Mouse (Mus musculus) gastrocnemius, adult 2 months (tissue): ENCODE data around the gene Mrpl33. TPM values are rescaled to one million over a fixed set of nuclear protein-coding genes. Genes with fewer than 3 reads are reported as not detected.

Experiments
- DNase-seq: peaks from one replicate; pipeline ENCODE4 v3.0.0; 2022
- H3K27ac ChIP-seq: fragments of 200-600 bp; 2 replicates; pipeline ENCODE4 v1.8.1; 2022; ENCODE audit warnings: mild to moderate bottlenecking
- H3K4me3 ChIP-seq: fragments of 200-600 bp; 2 replicates; pipeline ENCODE4 v1.8.1; 2022; ENCODE audit warnings: mild to moderate bottlenecking, moderate library complexity
- CTCF ChIP-seq: fragments of 200-600 bp; IDR thresholded peaks from 2 replicates; pipeline ENCODE4 v1.8.1; 2022; ENCODE audit warnings: antibody characterized with exemption, mild to moderate bottlenecking, moderate library complexity
- intact Hi-C: fragments of 180-260 bp; cut with DNase I; formaldehyde crosslinking; loops from one replicate; pipeline ENCODE4 v1.15.1; 2025
- long read RNA-seq, 2 experiments: library from polyadenylated mRNA; stranded (forward); transcript quantifications; one replicate each; pipeline ENCODE4 v2.0.0; 2021
- total RNA-seq, 2 experiments: library from RNA; stranded (reverse); gene quantifications; 2 replicates each; pipeline ENCODE4 v1.2.3; 2021

The Mrpl33 gene
- total RNA-seq, result 100 to 1,000 TPM; 221 to 296 TPM
- long read RNA-seq, experiment 1, transcript Mrpl33-206 (3 exons, 773 nt), result major isoform, 8 of 281 reads
- long read RNA-seq, experiment 1, partial matches to known transcripts, result 0 of 281 reads
- long read RNA-seq, experiment 1, other reads (novel, unspliced or antisense), result 271 of 281 reads
- long read RNA-seq, experiment 2, partial matches to known transcripts, result 0 of 384 reads
- long read RNA-seq, experiment 2, other reads (novel, unspliced or antisense), result 381 of 384 reads

DNA sequence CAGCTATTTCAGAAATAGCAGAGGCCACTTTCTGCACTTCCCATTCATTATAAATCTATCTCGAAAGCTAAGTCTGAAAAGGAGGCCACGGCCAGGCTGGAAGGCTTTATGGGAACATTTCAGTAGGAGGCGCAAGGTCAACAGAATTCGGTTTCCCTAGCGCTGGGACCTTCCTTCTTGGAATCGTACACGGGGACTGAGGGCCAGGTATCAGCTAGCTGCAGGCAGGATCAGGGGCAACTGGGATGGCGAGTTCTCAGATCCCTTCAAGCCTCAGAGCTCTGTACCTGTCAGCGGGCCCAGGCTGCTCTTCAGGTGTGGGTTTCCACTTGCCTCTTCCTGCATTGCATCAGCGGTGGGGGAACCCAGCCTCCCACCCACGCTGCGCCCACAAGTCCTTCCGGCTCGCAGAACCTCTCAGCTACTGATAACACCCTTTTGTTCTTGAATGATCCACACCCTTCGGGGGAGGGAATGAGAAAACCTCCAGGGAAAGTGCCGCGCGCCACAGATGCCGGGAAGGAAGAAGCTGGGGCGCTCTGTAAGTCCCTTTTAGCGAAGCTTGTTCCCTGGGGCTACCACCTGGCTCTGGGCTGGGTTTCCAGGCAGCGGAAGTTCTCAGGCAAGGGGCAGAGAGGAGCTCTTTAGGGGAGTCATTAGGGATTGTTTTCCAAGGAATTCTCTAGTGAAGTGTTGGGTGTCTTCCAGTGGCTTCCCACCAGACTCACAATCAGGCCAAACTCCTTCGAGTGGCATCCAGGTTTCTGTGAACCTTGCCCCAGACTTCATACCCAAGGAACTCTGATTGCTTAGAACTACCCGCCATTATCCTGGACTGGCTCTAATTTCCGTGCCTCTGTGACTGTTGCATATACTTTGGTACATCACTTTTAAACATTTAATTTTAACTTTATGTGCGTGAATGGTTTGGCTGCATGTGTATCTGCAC is at the start of gene Mrpl33:
Mrpl33 (plus strand) TSS at position 455 of the 949 bp plus-strand sequence.
- DNase-seq, result peak; percentile 56
- TF ChIP-seq CTCF, result peak; percentile 57
- Histone ChIP-seq H3K27ac (peak within 1 kb of the TSS; percentile 73), H3K4me3 (peak within 1 kb of the TSS; percentile 70)
- intact Hi-C loops, result loop anchor here (2.0 kb wide), 1 partner anchor 600 kb away; no protein-coding TSS in a partner anchor

DNA sequence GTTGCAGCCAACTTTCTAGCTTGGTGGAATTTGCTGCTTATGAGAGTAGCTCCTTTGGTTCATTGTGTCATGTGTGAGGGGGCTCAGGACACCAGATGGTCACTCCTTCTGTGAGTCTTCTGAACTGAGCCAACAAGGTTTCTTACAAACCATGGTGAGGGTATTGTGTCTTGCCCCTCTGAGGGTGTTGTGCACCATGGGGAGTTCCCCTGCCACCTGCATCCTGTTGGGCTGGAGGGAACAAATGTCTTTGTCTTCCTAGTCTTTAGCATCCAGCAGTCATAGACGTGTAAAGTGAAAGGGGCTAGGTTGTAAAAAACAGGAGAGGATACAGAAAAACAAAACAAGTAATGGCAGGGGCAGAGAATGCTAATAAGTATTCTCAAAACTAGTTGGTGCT is 37.3 kb upstream of the Mrpl33 start:
- intact Hi-C loops, result no loop called here
- no peak for TF ChIP-seq CTCF
- H3K4me3 ChIP-seq, result no peak overlapping the region
- H3K27ac ChIP-seq, result no peak overlapping the region
- no peak for DNase-seq

DNA sequence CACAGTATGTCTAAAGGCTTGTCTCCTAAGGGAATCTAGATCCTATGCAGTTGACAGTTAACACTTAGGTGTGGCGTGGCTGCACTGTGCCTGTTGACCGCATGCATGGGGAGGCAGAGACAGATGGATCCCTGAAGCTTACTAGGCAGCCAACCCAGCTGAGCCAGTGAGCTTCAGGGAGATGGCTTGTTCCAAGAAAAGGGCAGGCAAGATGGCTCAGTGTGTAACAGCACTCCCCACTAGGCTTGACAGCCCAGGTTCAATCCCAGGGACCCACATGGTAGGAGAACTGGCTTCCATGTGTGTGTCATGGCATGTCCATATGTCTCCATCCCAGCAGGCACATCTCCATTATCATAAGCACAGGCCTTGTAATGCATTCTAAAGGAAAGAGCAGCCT is 36.4 kb upstream of the Mrpl33 start:
- TF ChIP-seq CTCF, result no peak
- intact Hi-C loops, result no loop called here
- no peak overlapping the region for H3K4me3 ChIP-seq
- no peak overlapping the region for H3K27ac ChIP-seq
- no peak for DNase-seq

DNA sequence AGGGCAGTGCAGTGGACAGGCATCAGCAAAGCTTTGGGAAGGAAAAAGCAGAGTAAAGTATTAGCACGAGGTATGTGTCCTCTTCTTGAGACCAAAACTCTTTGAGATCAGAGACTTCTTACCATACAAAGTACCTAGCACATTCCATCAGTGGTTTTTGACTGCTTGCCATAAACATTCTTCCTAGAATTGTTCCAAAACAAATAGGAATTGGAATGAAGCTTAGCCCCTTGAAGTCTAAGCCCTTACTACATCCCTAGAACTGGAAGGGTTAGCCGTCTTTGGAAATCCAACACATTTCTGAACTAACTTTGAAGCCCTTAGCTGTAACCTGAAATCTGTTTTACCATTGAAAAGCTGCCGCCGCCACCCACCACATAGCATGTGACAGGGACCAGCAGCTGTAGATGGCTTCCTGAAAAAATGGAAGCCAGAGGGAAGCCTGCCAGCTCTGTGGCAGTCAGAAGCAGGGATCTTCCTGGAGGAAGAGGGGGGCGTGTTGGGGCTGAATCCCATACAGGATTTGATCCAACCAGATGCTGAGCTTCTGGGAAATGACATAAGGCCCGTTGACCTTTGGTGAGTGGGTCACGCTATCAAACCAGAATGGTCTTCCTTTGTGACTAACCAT is 34.6 kb upstream of the Mrpl33 start:
- DNase-seq, result peak; percentile 46
- Histone ChIP-seq H3K4me3 (no peak overlapping the region), H3K27ac (peak overlapping the region; percentile 71)
- no peak for TF ChIP-seq CTCF
- intact Hi-C loops, result loop anchor here (2.0 kb wide), 1 partner anchor 51 kb away; no protein-coding TSS in a partner anchor

DNA sequence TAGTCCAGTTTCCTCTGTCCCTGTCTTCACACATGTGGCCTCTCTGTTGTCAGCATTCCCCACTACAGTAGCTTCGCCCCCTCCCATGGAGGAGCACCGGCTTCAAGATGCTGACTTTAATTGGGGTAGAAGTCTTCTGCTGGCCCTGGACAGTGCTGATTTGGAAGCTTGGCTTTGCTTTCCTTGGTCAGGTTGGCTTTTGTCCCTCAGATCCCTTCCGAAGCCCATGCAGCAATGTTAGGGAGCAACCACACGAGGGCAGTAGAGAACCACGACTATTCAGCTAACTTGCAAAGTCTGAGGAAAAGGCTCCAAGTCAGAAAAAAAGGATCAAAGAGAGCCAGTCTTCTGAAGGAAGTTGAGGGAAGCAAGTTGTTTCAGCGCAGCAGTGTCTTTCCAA is 33.2 kb upstream of the Mrpl33 start:
- H3K4me3 ChIP-seq, result peak overlapping the region; percentile 37
- intact Hi-C loops, result loop anchor here (1.0 to 2.0 kb wide), 2 partner anchors 49 to 634 kb away; no protein-coding TSS in a partner anchor
- peak overlapping the region; percentile 71 for H3K27ac ChIP-seq
- peak; percentile 75 for DNase-seq
- TF ChIP-seq CTCF, result peak; percentile 91; the same call in 1 of the 2 replicates

DNA sequence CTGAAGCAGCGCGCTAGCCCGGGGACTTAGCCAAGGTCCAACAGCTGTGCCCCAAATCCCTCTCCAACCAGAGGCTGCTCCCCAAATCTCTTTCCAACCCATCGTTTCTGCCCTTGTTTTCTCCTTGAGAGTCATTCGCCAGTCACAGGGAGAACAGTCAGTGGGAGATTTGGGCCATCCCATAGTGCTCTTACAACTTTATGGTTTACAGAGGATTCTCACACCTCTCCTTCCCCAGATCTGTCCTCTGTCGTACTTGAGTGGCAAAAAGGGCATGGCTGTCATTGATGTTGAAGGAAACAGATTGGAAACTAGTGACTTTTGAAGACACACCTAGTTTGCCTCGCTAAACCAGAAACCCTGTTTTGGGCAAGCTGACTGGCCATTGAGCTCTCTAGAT is 32.8 kb upstream of the Mrpl33 start:
- no peak for TF ChIP-seq CTCF
- Histone ChIP-seq H3K27ac (peak overlapping the region; percentile 71), H3K4me3 (peak overlapping the region; percentile 37)
- DNase-seq, result no peak
- intact Hi-C loops, result loop anchor here (1.0 to 2.0 kb wide), 3 partner anchors 49 to 633 kb away; no protein-coding TSS in a partner anchor

DNA sequence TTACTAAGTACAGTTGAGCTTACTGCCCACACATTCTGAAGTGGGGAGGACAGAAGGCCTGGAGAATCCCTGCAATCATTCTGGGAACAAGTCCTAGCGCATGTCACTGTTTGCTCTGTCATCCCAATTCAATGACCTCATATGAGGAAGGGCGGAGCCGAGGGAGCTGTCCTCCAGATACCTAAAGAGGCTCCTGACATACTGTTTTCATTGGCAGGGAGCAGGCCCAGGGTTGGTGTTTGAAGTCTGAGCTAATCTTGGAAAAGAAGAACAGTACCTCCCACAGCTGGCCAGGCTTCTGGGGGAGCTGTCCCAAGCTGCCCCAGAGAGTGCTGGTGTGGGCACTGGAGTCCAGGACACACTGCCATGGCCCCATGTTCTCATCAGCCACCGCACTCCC is 31.8 kb upstream of the Mrpl33 start:
- intact Hi-C loops, result loop anchor here (2.0 kb wide), 1 partner anchor 576 kb away; no protein-coding TSS in a partner anchor
- Histone ChIP-seq H3K27ac (peak overlapping the region; percentile 71), H3K4me3 (no peak overlapping the region)
- peak; percentile 59 for DNase-seq
- no peak for TF ChIP-seq CTCF

DNA sequence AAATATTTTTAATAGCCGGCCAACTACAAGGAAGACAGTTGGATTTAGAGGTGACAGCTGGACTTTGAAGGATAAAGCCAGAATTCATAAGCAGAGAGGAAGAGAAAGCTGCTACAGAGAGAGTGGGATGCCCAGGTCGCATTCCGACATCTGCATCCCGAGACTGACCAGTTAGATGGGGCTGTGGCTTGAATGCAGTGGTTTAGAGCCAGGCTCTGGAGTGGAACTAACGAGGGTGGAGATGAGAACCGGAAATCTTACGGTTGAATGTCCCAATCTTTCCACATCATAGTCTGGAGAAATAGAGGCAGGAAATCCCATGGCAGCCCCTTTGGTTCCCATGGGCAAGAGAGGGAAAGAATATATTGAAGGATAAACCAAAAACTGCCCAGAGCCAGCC is 30.7 kb upstream of the Mrpl33 start:
- no peak for TF ChIP-seq CTCF
- peak overlapping the region; percentile 71 for H3K27ac ChIP-seq
- DNase-seq, result peak; percentile 23
- no peak overlapping the region for H3K4me3 ChIP-seq
- intact Hi-C loops, result no loop called here

DNA sequence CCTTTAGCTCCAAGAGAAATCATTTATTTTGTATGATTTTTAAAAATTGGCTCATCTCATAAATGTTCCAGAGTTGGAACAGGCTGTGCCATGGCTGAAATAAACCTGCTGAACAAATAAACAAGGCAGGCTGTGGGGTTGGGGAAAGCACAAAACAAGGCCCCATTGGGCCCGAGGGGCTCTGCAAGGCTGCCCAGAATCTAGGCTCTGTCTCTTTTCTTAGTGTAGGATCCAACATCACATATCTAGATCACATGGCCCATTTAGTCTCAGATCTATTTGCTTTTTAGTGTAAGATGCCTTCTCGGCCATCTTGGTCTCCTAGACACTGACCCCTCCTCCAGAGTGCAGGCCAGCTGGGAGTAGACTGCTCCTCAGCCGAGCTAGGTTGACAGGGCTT is 30.3 kb upstream of the Mrpl33 start:
- intact Hi-C loops, result no loop called here
- peak overlapping the region; percentile 71 for H3K27ac ChIP-seq
- H3K4me3 ChIP-seq, result no peak overlapping the region
- no peak for DNase-seq
- no peak for TF ChIP-seq CTCF

DNA sequence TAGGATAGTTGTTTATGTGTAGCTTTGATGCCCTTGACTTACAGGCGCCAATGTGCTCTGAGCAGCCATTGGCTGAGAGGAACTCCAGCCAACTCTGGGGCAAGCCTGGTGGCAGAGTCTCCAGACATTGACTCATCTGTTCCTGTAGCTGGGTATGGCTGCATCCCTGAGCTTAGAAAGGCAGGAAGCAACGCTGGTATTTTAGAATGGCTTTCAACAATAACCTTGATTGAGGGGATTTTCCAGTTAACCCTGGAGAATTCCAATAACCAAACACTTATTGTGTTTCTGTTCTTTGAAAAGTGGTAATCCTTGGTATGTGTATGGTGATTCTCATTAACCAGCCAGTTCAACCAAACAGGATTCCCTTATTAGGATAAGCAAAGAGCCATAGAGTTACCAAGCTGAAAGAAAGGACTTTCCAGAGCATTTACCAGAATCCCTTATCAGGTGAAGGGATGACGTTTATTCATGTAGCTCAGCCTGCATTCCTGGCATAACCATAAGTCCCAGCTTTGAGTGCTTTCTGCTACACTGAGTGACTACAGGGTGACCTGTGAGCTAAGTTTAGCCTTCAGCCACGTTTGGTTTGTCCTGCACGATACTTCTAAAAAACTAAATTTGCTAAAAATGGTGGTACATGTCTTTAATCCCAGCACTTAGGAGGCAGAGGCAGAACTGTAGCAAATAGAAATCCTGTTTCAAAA is 28.6 kb upstream of the Mrpl33 start:
- Histone ChIP-seq H3K27ac (0 out of 2 replicates have a peak overlapping the region, but pooled peaks have one; percentile 6), H3K4me3 (no peak overlapping the region)
- no peak for DNase-seq
- intact Hi-C loops, result no loop called here
- TF ChIP-seq CTCF, result no peak

DNA sequence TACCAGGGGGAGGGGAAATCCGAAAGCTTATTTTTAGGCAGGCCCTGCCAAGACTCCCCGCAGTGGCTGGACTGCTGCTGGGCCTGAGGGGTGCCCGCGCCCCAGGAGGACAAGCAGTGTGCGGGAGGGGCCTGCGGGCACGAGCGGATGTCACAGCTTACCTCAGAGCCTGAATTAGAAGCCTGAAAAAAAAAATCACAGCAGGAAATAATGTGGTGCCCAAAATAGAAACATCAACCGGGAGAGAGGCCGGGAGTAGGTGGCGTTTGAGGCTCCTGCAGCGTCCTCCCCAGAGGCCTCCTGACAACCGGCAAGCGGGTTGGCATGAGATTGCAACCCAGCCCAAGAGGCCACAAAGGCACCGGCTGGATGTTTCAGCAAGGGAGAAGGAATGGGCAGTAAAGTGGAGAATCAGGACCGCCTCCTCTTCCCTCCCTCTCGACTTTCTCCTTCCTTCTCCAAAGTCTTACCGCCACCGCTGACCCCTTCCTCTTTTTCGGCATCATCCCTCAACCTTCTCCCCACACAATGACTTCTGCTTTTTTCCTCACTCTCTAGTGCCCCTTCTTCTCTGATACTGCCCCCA is 25.6 kb upstream of the Mrpl33 start:
- peak; percentile 80 for DNase-seq
- intact Hi-C loops, result no loop called here
- Histone ChIP-seq H3K27ac (peak overlapping the region; percentile 90), H3K4me3 (peak overlapping the region; percentile 68)
- no peak for TF ChIP-seq CTCF
